Mouse (Mus musculus): ENCODE data around the gene Vps11.
"Not testable (repeated sequence)": the region's sequence is repeated elsewhere in the genome, so short reads cannot be mapped to it uniquely, and the experiment has no call there.

The Vps11 gene

GRCm38 (mm10) chr9:44361190-44361917, at the start of gene Vps11:
Vps11 (minus strand) TSS chr9:44361670.
- in situ Hi-C loops (cut with MboI, MseI), result no loop called here

DNA sequence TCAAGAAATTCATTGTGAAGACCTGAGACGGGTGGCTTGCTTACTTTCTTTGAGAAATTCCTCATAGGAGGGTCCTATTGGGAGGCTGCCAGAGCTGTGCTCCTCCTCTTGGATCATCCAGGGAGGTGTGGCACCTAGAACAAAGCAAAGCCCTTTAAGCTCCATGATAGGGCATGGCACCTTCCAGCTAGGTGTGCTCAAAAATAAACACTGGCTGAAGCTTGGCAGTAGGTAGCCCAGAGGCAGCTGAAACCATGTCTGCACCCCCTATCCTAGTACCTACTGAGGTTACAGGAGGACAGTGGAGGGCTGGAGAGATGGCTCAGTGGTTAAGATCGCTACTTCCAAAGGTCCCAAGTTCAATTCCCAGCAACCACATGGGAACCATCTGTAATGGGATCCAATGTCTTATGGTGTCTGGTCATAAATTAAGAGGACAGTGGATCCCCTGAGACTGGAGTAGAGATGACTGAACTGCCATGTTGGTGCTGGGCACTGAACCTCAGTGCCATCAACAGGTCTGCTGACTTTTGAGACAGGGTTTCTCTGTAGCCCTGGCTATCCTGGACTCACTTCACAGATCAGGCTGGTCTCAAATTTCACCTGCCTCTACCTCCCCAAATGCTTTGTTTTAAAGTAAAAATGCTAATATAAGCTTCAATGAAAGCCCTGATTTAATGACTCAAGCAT, 49.3 kb upstream of the Vps11 start:
- in situ Hi-C loops (cut with MboI, MseI), result no loop called here

- in situ Hi-C loops (cut with MboI, MseI), result not testable (repeated sequence)
Observed at GRCm38 (mm10) chr9:44408693-44409092, 47.2 kb upstream of the Vps11 start.

DNA sequence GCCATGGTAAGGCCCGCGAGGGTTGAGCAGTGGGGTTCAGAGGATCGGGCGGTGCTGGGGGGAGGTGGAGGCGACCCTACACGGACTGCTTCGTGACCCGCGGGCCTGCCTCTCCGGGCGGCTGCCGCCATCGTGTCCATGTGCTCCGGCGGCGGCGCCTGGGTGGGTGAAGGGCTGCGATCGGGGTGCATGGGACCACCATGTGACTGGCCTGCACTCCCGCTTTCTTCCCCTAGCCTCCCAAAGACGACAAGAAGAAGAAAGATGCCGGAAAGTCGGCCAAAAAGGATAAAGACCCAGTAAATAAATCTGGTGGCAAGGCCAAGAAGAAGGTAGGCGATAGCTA, 46.3 kb upstream of the Vps11 start:
- in situ Hi-C loops (cut with MboI, MseI), result no loop called here

DNA sequence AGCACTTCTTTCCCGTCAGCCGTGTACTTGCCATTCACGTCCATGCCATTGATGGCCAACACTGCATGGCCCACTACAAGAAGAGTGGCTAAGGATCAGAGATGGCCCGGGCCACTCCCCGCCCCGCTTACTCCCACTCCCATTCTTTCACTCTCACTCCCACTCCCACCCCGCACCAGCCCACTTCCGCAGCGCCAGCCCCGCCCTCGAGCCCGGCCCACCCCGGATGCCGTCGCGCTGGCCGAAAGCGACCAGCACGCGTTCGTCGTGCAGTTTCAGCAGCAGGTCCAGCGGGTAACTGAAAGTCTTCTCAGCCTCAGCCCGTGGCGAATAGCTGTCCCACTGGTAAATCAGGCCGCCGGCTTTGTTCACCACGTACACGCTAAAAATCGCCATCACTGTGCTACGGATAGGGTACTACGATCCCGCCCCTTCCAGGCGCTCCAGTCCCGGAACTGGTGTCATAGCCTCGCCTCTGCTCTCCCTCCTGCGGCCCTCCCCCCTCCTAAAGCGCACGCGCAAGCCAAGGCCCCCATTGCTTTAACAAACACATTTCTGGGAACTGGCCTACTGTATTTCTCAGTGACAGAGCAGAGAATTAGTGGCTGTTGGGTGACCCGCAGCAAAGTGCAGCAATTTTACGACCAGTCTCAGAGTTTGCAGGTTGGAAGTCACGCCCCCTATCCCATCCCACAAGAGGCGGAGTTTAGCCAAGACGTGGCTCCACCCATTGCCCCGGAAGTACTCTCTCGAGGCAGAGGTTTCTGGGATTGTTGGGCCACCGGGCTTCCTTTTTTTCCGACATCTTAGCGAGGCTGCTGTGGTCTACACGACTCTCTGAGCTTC, 45.7 kb upstream of the Vps11 start, which contains the start of the genes Rps25 and Trappc4:
Gene Rps25, plus strand, starts transcription at position 234 of the 846 bp plus-strand sequence.
Gene Trappc4, minus strand, starts transcription at position 695 of the 846 bp plus-strand sequence.
- in situ Hi-C loops (cut with MboI, MseI), result no loop called here

GRCm38 (mm10) chr9:44405011-44405410, 43.5 kb upstream of the Vps11 start:
- in situ Hi-C loops (cut with MboI, MseI), result no loop called here

GRCm38 (mm10) chr9:44401081-44401480, 39.6 kb upstream of the Vps11 start:
- in situ Hi-C loops (cut with MboI, MseI), result no loop called here

- in situ Hi-C loops (cut with MboI, MseI), result loop anchor here (5.0 kb wide), 2 partner anchors 57 to 83 kb away; partner anchors contain the start of genes Bcl9l and Hmbs
Observed at GRCm38 (mm10) chr9:44399795-44400114, 38.3 kb upstream of the Vps11 start.

- in situ Hi-C loops (cut with MboI, MseI), result loop anchor here (5.0 kb wide), 2 partner anchors 57 to 83 kb away; partner anchors contain the start of genes Bcl9l and Hmbs
Observed at GRCm38 (mm10) chr9:44399114-44399794, 37.8 kb upstream of the Vps11 start.

DNA sequence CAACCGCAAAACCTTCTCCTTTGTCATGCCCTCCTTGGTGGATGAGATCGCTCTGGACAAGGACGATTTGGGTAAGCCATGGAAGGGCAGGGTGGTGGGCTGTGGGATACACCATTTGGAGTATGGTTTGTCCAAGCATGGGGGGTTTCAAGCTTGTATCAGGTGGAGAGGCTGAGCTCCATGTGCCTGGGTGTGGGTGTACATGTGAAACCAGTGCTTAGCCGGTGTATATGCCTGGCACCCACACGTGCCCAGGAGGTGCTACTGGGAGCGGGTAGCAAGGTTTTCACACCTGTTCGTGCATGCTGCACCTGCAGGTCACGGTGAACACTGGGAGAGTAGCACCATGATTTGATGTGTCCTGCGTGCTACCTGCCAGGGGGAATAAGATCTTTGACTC, 37.1 kb upstream of the Vps11 start:
- in situ Hi-C loops (cut with MboI, MseI), result loop anchor here (5.0 kb wide), 2 partner anchors 56 to 84 kb away; partner anchors contain the start of genes Bcl9l and Hmbs

- in situ Hi-C loops (cut with MboI, MseI), result loop anchor here (5.0 kb wide), 2 partner anchors 56 to 84 kb away; partner anchors contain the start of genes Bcl9l and Hmbs
Observed at GRCm38 (mm10) chr9:44398087-44398486, 36.6 kb upstream of the Vps11 start.

DNA sequence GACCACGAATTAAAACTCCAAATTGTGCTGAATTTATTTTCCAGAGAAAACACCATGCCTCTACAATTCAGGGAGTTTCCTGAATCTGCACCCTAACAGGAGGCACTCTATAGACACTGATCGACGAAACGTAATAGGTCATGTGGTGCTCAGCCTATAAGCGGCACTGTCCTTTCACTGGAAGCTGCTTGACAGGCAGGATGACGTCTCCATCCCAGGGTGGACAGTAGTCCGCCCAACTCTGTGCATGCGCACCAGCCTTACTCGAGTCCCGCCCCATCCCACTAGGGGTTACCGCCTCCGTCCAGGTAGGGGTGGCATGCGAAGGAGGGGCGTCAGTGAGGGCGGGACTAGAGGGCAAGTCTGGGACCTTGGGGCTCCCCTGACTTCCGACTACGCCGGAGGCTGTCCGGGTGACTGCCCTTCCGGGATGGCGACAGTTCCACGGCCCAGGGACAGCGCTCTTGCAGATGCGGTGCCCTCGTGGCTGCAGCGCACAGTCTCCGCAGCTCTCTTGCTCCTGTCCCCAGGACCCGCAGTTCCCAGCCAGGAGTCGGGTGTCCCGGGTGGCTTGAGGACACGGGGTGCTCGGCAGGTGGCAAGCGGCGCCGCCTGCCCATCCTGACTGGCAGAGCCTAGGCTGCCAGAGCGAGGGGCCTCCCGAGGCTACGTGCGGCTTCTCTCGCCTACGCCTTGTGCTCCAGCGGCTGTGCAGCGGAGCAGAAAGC, 35.4 kb upstream of the Vps11 start, which contains the start of gene Slc37a4:
Gene Slc37a4, plus strand, starts transcription at position 169 of the 728 bp plus-strand sequence.
- in situ Hi-C loops (cut with MboI, MseI), result loop anchor here (5.0 kb wide), 2 partner anchors 55 to 85 kb away; partner anchors contain the start of genes Bcl9l and Hmbs

- in situ Hi-C loops (cut with MboI, MseI), result no loop called here
Observed at GRCm38 (mm10) chr9:44391466-44391865, 30.0 kb upstream of the Vps11 start.

DNA sequence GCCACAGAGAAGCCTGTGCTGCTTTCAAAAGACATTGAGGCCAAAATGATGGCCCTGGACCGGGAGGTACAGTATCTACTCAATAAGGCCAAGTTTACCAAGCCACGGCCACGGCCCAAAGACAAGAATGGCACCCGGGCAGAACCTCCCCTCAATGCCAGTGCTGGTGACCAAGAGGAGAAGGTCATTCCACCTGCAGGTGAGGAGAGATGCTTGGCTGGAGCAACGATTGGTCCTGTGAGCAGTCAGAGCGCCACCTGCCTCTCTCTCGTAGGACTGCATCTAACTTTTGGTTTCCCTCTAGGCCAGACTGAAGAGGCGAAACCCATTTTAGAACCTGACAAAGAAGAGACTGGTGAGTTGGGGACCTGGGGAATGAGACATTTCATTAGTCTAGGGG, 27.8 kb upstream of the Vps11 start:
- in situ Hi-C loops (cut with MboI, MseI), result no loop called here

- in situ Hi-C loops (cut with MboI, MseI), result no loop called here
Observed at GRCm38 (mm10) chr9:44387221-44387620, 25.8 kb upstream of the Vps11 start.

GRCm38 (mm10) chr9:44384596-44384995, 23.1 kb upstream of the Vps11 start:
- in situ Hi-C loops (cut with MboI, MseI), result no loop called here

- in situ Hi-C loops (cut with MboI, MseI), result no loop called here
Observed at GRCm38 (mm10) chr9:44379862-44380261, 18.4 kb upstream of the Vps11 start.

GRCm38 (mm10) chr9:44379054-44379834, 17.8 kb upstream of the Vps11 start, which contains the start of gene Hyou1:
Hyou1 (plus strand) TSS chr9:44379490.
- in situ Hi-C loops (cut with MboI, MseI), result no loop called here

DNA sequence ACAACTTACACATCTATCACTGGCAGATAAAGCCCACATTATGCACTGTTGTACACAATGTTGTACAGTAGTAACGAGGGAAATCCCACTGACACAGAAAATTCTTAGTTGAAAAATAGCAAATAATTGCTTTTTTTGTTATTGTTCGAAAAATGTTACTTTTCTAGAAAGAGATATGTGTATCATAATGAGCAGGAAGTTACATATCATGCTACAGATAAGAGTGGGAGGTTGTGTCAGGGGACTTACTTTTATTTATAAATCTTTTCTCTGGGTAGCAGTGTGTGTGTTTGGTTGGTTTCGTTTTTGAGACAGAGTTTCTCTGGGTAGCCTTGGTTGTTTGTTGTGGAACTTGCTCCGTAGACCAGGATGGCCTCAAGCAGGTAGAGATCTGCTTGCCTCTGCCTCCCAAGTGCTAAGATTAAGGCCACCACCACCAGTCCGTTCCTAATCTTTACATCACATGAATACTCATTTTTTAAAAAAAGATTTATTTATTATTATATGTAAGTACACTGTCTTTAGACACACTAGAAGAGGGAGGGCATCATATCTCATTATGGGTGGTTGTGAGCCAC, 16.8 kb upstream of the Vps11 start:
- in situ Hi-C loops (cut with MboI, MseI), result no loop called here

All from T-helper 2 cell (primary cell).